Mouse (Mus musculus) telencephalon, adult 2 months (tissue): ENCODE measurements around the gene Klhl11.

ENCODE experiments used
- DNase-seq: peaks from one replicate; pipeline ENCODE4 v3.0.0-alpha.2; 2011; ENCODE audit warnings: low read depth, low spot score

Gene Klhl11

DNA sequence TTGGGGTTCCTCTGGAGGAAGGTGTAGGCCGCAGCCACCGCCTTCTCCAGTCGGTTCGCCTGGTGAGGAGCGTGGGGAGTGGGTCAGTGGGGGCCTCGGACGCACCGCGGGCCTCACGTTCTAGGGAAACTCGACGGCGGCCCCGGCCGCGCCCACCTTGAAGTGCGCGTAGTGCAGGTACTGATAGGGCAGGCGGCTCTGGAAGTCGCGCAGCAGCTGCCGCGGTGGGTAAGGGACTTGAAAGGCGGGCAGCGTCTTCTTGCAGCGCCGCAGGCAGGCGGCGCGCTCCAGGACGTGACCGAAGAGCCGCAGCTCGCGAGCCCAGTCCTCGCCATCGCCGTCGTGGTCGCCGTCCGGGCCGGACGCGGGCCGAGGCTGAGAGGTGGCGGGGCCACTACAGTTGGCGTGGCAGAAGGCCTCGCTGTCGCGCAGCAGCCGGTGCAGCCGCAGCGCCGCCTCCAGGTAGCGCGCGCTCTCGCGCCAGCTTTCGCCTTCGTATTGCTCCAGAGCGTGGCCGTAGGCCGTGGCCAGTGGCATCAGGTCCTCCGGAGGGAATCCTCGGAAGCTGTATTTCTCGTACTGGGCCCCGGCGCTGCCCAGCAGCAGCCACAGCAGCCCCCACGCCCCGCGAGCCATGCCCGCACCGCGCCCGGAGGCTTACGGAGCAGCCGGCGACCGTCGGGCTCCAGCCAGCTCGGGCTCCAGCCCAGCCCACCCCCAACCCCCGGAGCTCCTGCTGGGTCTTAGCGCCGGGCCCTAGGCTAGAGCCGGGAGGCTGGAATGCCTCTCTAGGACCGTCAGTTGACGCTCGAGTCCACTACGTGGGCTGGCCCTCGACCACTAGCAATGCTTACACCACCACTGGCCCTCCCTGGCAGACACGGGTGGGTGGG, 58.3 kb downstream of the Klhl11 start, which contains the start of gene P3h4:
Gene P3h4, minus strand, starts transcription at position 816 of the 893 bp plus-strand sequence.
- no peak for DNase-seq

- no peak for DNase-seq
These were observed 59.0 kb downstream of the Klhl11 start for GRCm38 (mm10) chr11:100413541-100413940.
